Comparison of ENCODE assay signal across 13 mouse cellular contexts in genomic region chr1:170609872-170610271, GRCm38 (mm10). TPM values are rescaled to one million over a fixed set of nuclear protein-coding genes. Genes with fewer than 3 reads are reported as not detected.
DNase-seq lines count a peak whose midpoint lies in the region; ATAC-seq lines count a peak whose summit lies in the region.
"Had no signal": no experiment of that assay in that cellular context is flagged by ENCODE, and none has a peak within 500 bp of the region (broad histone marks: within the 10 kb centered on the region; RNA-seq: fewer than 3 reads in every experiment).

No protein-coding gene starts in this region.

- H3K36me3 ChIP-seq in heart, embryonic 10.5 days, result no peaks in the 10 kb centered on the region
- H3K36me3 ChIP-seq in liver, embryonic 11.5 days (ENCODE audit: control insufficient read depth, insufficient read depth, low read length), result no peaks in the 10 kb centered on the region

- no peak for DNase-seq in heart, embryonic 10.5 days (ENCODE audit: low spot score)
- DNase-seq in heart, adult 18-20 months, result no peak
- DNase-seq in spleen, postnatal 10 days (ENCODE audit: low spot score in 2 of 2), result peak; percentile 41 to 53
- DNase-seq in spleen, adult 18-20 months, result no peak
- peak; percentile 30 for DNase-seq in liver, embryonic 11.5 days (ENCODE audit: low spot score)
- no peak for DNase-seq in embryo, embryonic 10.5 days (ENCODE audit: low spot score)
- DNase-seq in kidney, adult 18-20 months, result no peak
- DNase-seq in adrenal gland, adult 8-10 months, result no peak
- DNase-seq: cerebellum, postnatal 14 days; gastrocnemius, adult 2 months; kidney, postnatal 10 days had no signal

- H3K27ac ChIP-seq in heart, embryonic 10.5 days, result peak overlapping the region; percentile 70
- H3K27ac ChIP-seq in liver, embryonic 11.5 days (ENCODE audit: low read depth, low read length), result peak overlapping the region; percentile 85
- H3K27ac ChIP-seq: gastrocnemius, adult 2 months had no signal

- H3K9ac ChIP-seq in liver, embryonic 11.5 days (ENCODE audit: low read depth, low read length), result peak overlapping the region; percentile 53; the same call in 1 of the 2 replicates

- no peaks in the 10 kb centered on the region for H3K9me3 ChIP-seq in heart, embryonic 10.5 days
- H3K9me3 ChIP-seq in liver, embryonic 11.5 days (ENCODE audit: control insufficient read depth, low read length), result no peaks in the 10 kb centered on the region

- H3K4me2 ChIP-seq in liver, embryonic 11.5 days, result no peak overlapping the region; the same call in 1 of the 2 replicates

- H3K4me3 ChIP-seq in heart, embryonic 10.5 days, result no peak overlapping the region
- H3K4me3 ChIP-seq in liver, embryonic 11.5 days (ENCODE audit: low read depth, low read length), result no peak overlapping the region
- H3K4me3 ChIP-seq: gastrocnemius, adult 2 months had no signal

- WGBS in heart, embryonic 10.5 days, result 51% methylated on average over 7 of the region's 7 CpGs
- WGBS in liver, embryonic 11.5 days, result 52% methylated on average over 7 of the region's 7 CpGs

- peak; percentile 62 for ATAC-seq in liver, embryonic 11.5 days (replicated peaks; ENCODE audit: low FRiP score)

- peaks cover 24% of the 10 kb centered on the region for H3K4me1 ChIP-seq in heart, embryonic 10.5 days
- peaks cover 13% of the 10 kb centered on the region for H3K4me1 ChIP-seq in liver, embryonic 11.5 days (replicated peaks; ENCODE audit: control insufficient read depth, insufficient read depth, low read length)

- H3K27me3 ChIP-seq in heart, embryonic 10.5 days (ENCODE audit: insufficient read depth, poor library complexity, severe bottlenecking), result no peaks in the 10 kb centered on the region
- no peaks in the 10 kb centered on the region for H3K27me3 ChIP-seq in liver, embryonic 11.5 days (replicated peaks; ENCODE audit: control insufficient read depth, insufficient read depth, low read length)

RNA-seq across cellular contexts. Expression of gene Nos1ap, which starts 20.2 kb away (rescaled TPM):
- 25.1 and 25.2 TPM in 2 replicates for polyA plus RNA-seq in heart, embryonic 10.5 days (2016; fragmentation: Nextera tagmentation; extraction: Ambion mirVana)
- 10 to 100 TPM; 17.4 to 23.6 TPM for total RNA-seq in heart, adult 18-20 months (2021)
- polyA plus RNA-seq in liver, embryonic 11.5 days (2014; fragmentation: Nextera tagmentation; extraction: Ambion mirVana), result 8.6 and 8.8 TPM in 2 replicates
- total RNA-seq in adrenal gland, adult 8-10 months (2022), result 10 to 100 TPM; 19.9 to 46.9 (median 29.7) TPM

RNA-seq across cellular contexts. Expression of gene Olfml2b, which starts 34.5 kb away (rescaled TPM):
- 31.4 and 51.0 TPM in 2 replicates for polyA plus RNA-seq in heart, embryonic 10.5 days (2016; fragmentation: Nextera tagmentation; extraction: Ambion mirVana)
- total RNA-seq in heart, adult 18-20 months (2021), result 10 to 100 TPM; 11.8 to 14.8 TPM
- 5.5 and 5.7 TPM in 2 replicates for polyA plus RNA-seq in liver, embryonic 11.5 days (2014; fragmentation: Nextera tagmentation; extraction: Ambion mirVana)
- total RNA-seq in adrenal gland, adult 8-10 months (2022), result 1 to 10 TPM; 3.3 to 5.9 (median 4.6) TPM
- total RNA-seq: monocyte, adult 5-6 weeks had no signal
- polyA plus RNA-seq: erythroblast, embryonic 14.5 days had no signal

Comparison
In these comparisons a context has a peak if more than half of its experiments do, and no peak if none do; other contexts are left out.
1. DNase-seq: peak in spleen, postnatal 10 days (2 of 2) and liver, embryonic 11.5 days (single experiment); none in heart, embryonic 10.5 days (single experiment), heart, adult 18-20 months (0 of 2), spleen, adult 18-20 months (0 of 2), embryo, embryonic 10.5 days (single experiment), kidney, adult 18-20 months (single experiment) and adrenal gland, adult 8-10 months (single experiment).